Mouse (Mus musculus): ENCODE results near the gene Gabrb3.

The Gabrb3 gene

GRCm38 (mm10) chr7:57419392-57419791 is at the start of gene Gabrb3:
Gene Gabrb3 (plus strand): TSS chr7:57419692.
- DNase-seq (ENCODE audit: low spot score in 2 of 2) = no peak

GRCm38 (mm10) chr7:57384112-57384511 is 35.4 kb upstream of the Gabrb3 start:
- no peak for DNase-seq (ENCODE audit: low spot score in 2 of 2)

- no peak for DNase-seq (ENCODE audit: low spot score in 2 of 2)
Measured at GRCm38 (mm10) chr7:57386517-57387340, 32.8 kb upstream of the Gabrb3 start, which contains the start of gene Gabrg3. Gene Gabrg3 (minus strand): TSS chr7:57387188.

GRCm38 (mm10) chr7:57387341-57387654 is 32.2 kb upstream of the Gabrb3 start:
- DNase-seq (ENCODE audit: low spot score in 2 of 2) = no peak

GRCm38 (mm10) chr7:57390046-57390445 is 29.4 kb upstream of the Gabrb3 start:
- no peak for DNase-seq (ENCODE audit: low spot score in 2 of 2)

GRCm38 (mm10) chr7:57393551-57393950 is 25.9 kb upstream of the Gabrb3 start:
- DNase-seq (ENCODE audit: low spot score in 2 of 2) = peak in 1 of 2 experiments; percentile 2

- no peak for DNase-seq (ENCODE audit: low spot score in 2 of 2)
Measured at GRCm38 (mm10) chr7:57411163-57411562, 8.3 kb upstream of the Gabrb3 start.

- no peak for DNase-seq (ENCODE audit: low spot score in 2 of 2)
Measured at GRCm38 (mm10) chr7:57412896-57413295, 6.6 kb upstream of the Gabrb3 start.

- no peak for DNase-seq (ENCODE audit: low spot score in 2 of 2)
Measured at GRCm38 (mm10) chr7:57421044-57421443, 1.6 kb downstream of the Gabrb3 start.

- DNase-seq (ENCODE audit: low spot score in 2 of 2) = no peak
Measured at GRCm38 (mm10) chr7:57422675-57423074, 3.2 kb downstream of the Gabrb3 start.

GRCm38 (mm10) chr7:57448239-57448638 is 28.7 kb downstream of the Gabrb3 start:
- DNase-seq (ENCODE audit: low spot score in 2 of 2) = no peak

- DNase-seq (ENCODE audit: low spot score in 2 of 2) = no peak
Measured at GRCm38 (mm10) chr7:57460354-57460753, 40.9 kb downstream of the Gabrb3 start.

- DNase-seq (ENCODE audit: low spot score in 2 of 2) = no peak
Measured at GRCm38 (mm10) chr7:57471316-57471715, 51.8 kb downstream of the Gabrb3 start.

GRCm38 (mm10) chr7:57473811-57474525 is 54.5 kb downstream of the Gabrb3 start:
- peak in 1 of 2 experiments; percentile 6 for DNase-seq (ENCODE audit: low spot score in 2 of 2)

GRCm38 (mm10) chr7:57482896-57483295 is 63.4 kb downstream of the Gabrb3 start:
- DNase-seq (ENCODE audit: low spot score in 2 of 2) = no peak

- no peak for DNase-seq (ENCODE audit: low spot score in 2 of 2)
Measured at GRCm38 (mm10) chr7:57486907-57487306, 67.4 kb downstream of the Gabrb3 start.

- DNase-seq (ENCODE audit: low spot score in 2 of 2) = no peak
Measured at GRCm38 (mm10) chr7:57491795-57492194, 72.3 kb downstream of the Gabrb3 start.

GRCm38 (mm10) chr7:57502809-57503208 is 83.3 kb downstream of the Gabrb3 start:
- no peak for DNase-seq (ENCODE audit: low spot score in 2 of 2)

- no peak for DNase-seq (ENCODE audit: low spot score in 2 of 2)
Measured at GRCm38 (mm10) chr7:57508860-57509632, 89.6 kb downstream of the Gabrb3 start.

- DNase-seq (ENCODE audit: low spot score in 2 of 2) = peak in 1 of 2 experiments; percentile 14
Measured at GRCm38 (mm10) chr7:57509681-57510141, 90.2 kb downstream of the Gabrb3 start, which contains the start of gene Gabra5. Gene Gabra5 (minus strand): TSS chr7:57510059.

- no peak for DNase-seq (ENCODE audit: low spot score in 2 of 2)
Measured at GRCm38 (mm10) chr7:57512955-57513354, 93.5 kb downstream of the Gabrb3 start.

GRCm38 (mm10) chr7:57529451-57529850 is 110.0 kb downstream of the Gabrb3 start:
- DNase-seq (ENCODE audit: low spot score in 2 of 2) = no peak

Measured in urinary bladder, adult 18-20 months (tissue).